In genomic region chr6:90945560-90946230, GRCm38 (mm10) we compare ENCODE assay signal across 10 mouse cellular contexts. TPM values are rescaled to one million over a fixed set of nuclear protein-coding genes. Genes with fewer than 3 reads are reported as not detected.
DNase-seq lines count a peak whose midpoint lies in the region; ATAC-seq lines count a peak whose summit lies in the region.
"Had no signal": no experiment of that assay in that cellular context is flagged by ENCODE, and none has a peak within 500 bp of the region (broad histone marks: within the 10 kb centered on the region; RNA-seq: fewer than 3 reads in every experiment).

No protein-coding gene starts in this region.

- no peak for DNase-seq in hindbrain, embryonic 10.5 days (ENCODE audit: low spot score)
- peak; percentile 37 to 39 for DNase-seq in cerebellum, postnatal 36 days
- peak; percentile 58 to 82 for DNase-seq in kidney, postnatal 36 days
- peak; percentile 33 for DNase-seq in lung, postnatal 36 days
- no peak for DNase-seq in neural tube, embryonic 10.5 days (ENCODE audit: extremely low spot score, low spot score)
- no peak for DNase-seq in adipocyte (ENCODE audit: low spot score)
- no peak for DNase-seq in thymus, postnatal 36 days

- no peak overlapping the region for H3K4me2 ChIP-seq in hindbrain, embryonic 16.5 days (ENCODE audit: low read length)

- WGBS in hindbrain, embryonic 16.5 days = 61% methylated on average over 2 of the region's 2 CpGs
- WGBS in hindbrain, embryonic 10.5 days = 70% methylated on average over 2 of the region's 2 CpGs

- no peaks in the 10 kb centered on the region for H3K36me3 ChIP-seq in hindbrain, embryonic 16.5 days (ENCODE audit: control insufficient read depth, insufficient read depth, low read length)
- H3K36me3 ChIP-seq in hindbrain, embryonic 10.5 days = no peaks in the 10 kb centered on the region

- peaks cover 3% of the 10 kb centered on the region; the same call in 1 of the 2 replicates for H3K4me1 ChIP-seq in hindbrain, embryonic 16.5 days (ENCODE audit: control insufficient read depth, insufficient read depth, low read depth, low read length)
- peaks cover 5% of the 10 kb centered on the region; the same call in 1 of the 2 replicates for H3K4me1 ChIP-seq in hindbrain, embryonic 10.5 days (replicated peaks)

- no peaks in the 10 kb centered on the region for H3K27me3 ChIP-seq in hindbrain, embryonic 16.5 days (replicated peaks; ENCODE audit: control insufficient read depth, insufficient read depth, low read length)
- H3K27me3 ChIP-seq in hindbrain, embryonic 10.5 days (ENCODE audit: insufficient read depth, poor library complexity, severe bottlenecking) = no peaks in the 10 kb centered on the region
- H3K27me3 ChIP-seq: Patski had no signal

- no peak overlapping the region; the same call in 1 of the 2 replicates for H3K27ac ChIP-seq in hindbrain, embryonic 16.5 days (ENCODE audit: low read depth, low read length)
- no peak overlapping the region for H3K27ac ChIP-seq in hindbrain, embryonic 10.5 days

- H3K4me3 ChIP-seq in hindbrain, embryonic 16.5 days (ENCODE audit: low read length) = no peak overlapping the region
- no peak overlapping the region for H3K4me3 ChIP-seq in hindbrain, embryonic 10.5 days
- H3K4me3 ChIP-seq: erythroblast, embryonic 14.5 days had no signal

- no peak overlapping the region for H3K9ac ChIP-seq in hindbrain, embryonic 16.5 days (ENCODE audit: low read depth, low read length)

- ATAC-seq in hindbrain, embryonic 16.5 days = peak; percentile 40; the same call in 1 of the 2 replicates
- ATAC-seq: Patski had no signal

- no peaks in the 10 kb centered on the region for H3K9me3 ChIP-seq in hindbrain, embryonic 16.5 days (ENCODE audit: control insufficient read depth, low read length)
- H3K9me3 ChIP-seq in hindbrain, embryonic 10.5 days = no peaks in the 10 kb centered on the region

RNA-seq across cellular contexts. Expression of gene Iqsec1, which starts 42.8 kb away (rescaled TPM):
- 22.9 and 25.8 TPM in 2 replicates for polyA plus RNA-seq in hindbrain, embryonic 16.5 days (2015; fragmentation: Nextera tagmentation; extraction: Ambion mirVana)
- 11.3 and 13.8 TPM in 2 replicates for polyA plus RNA-seq in hindbrain, embryonic 10.5 days (2016; fragmentation: Nextera tagmentation; extraction: Ambion mirVana)

Comparison
In these comparisons a context has a peak if more than half of its experiments do, and no peak if none do; other contexts are left out.
1. DNase-seq: peak in cerebellum, postnatal 36 days (2 of 2), kidney, postnatal 36 days (2 of 2) and lung, postnatal 36 days (single experiment); none in hindbrain, embryonic 10.5 days (single experiment), neural tube, embryonic 10.5 days (single experiment), adipocyte (single experiment) and thymus, postnatal 36 days (0 of 2).